In the genomic region with DNA sequence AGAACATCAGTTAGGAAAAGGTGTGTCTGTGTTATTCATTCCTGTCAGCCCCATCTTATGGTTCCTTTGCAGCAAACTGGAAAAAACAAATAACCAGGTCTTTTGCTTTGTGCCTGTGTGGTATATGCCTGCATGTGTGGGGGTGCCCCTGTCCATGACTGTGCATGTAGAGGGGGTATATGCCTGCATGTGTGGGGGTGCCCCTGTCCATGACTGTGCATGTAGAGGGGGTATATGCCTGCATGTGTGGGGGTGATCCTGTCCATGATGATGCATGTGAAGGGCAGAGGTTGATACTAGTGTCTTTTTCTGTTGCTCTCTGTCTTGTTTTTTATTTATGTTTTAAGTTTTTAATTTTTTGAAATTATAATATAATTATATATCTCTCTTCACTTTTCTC, we compare ENCODE assay signal across 6 mouse cellular contexts.
DNase-seq lines count a peak whose midpoint lies in the region; ATAC-seq and TF ChIP-seq lines count a peak whose summit lies in the region.
"Not testable (repeated sequence)": the region's sequence is repeated elsewhere in the genome, so short reads cannot be mapped to it uniquely, and the experiment has no call there.

No protein-coding gene starts in this region.

- H3K36me3 ChIP-seq in midbrain, embryonic 11.5 days (ENCODE audit: control insufficient read depth, insufficient read depth, low read length): not testable (repeated sequence)

- ATAC-seq in midbrain, embryonic 11.5 days (ENCODE audit: low FRiP score): not testable (repeated sequence)

- not testable (repeated sequence) for H3K9me3 ChIP-seq in midbrain, embryonic 11.5 days (ENCODE audit: control insufficient read depth, low read length)

- intact Hi-C loops in left cerebral cortex, adult 2 months (cut with DNase I): loop anchor here (10.0 kb wide), 1 partner anchor 1122 kb away; no protein-coding TSS in a partner anchor

- H3K27me3 ChIP-seq in midbrain, embryonic 11.5 days (ENCODE audit: control insufficient read depth, insufficient read depth, low read length): not testable (repeated sequence)

- H3K4me3 ChIP-seq in layer of hippocampus, adult 2 months; left cerebral cortex, adult 2 months; midbrain, embryonic 11.5 days (ENCODE audit: low read depth, low read length): not testable (repeated sequence)

- TF ChIP-seq CTCF in layer of hippocampus, adult 2 months (conservative IDR thresholded peaks at IDR 0.05); left cerebral cortex, adult 2 months (IDR thresholded peaks at IDR 0.05): not testable (repeated sequence)

- peak; percentile 90 for DNase-seq in heart, adult 11 months
- not testable (repeated sequence) for DNase-seq in layer of hippocampus, adult 2 months (ENCODE audit: low spot score in 2 of 2)
- DNase-seq in left cerebral cortex, adult 2 months (ENCODE audit: extremely low spot score in 1 of 2, low spot score in 2 of 2): peak in 1 of 2 experiments; percentile 30
- peak; percentile 14 for DNase-seq in midbrain, embryonic 11.5 days (ENCODE audit: low spot score, missing footprints)
- DNase-seq in right cerebral cortex, postnatal 14 days: peak; percentile 12
- DNase-seq in thymus, postnatal 14 days: peak; percentile 3

- H3K4me1 ChIP-seq in midbrain, embryonic 11.5 days (ENCODE audit: control insufficient read depth, insufficient read depth, low read length): not testable (repeated sequence)

- H3K9ac ChIP-seq in midbrain, embryonic 11.5 days (ENCODE audit: low read length): not testable (repeated sequence)

- peak overlapping the region; percentile 94 for H3K27ac ChIP-seq in layer of hippocampus, adult 2 months
- H3K27ac ChIP-seq in left cerebral cortex, adult 2 months: peak overlapping the region; percentile 78
- not testable (repeated sequence) for H3K27ac ChIP-seq in midbrain, embryonic 11.5 days (ENCODE audit: low read depth, low read length)

- H3K4me2 ChIP-seq in midbrain, embryonic 11.5 days: not testable (repeated sequence)
